ENCODE assay signal across 12 mouse cellular contexts in genomic region chr9:120741521-120741920, GRCm38 (mm10).
"Had no signal": no experiment of that assay in that cellular context is flagged by ENCODE, and none has a peak within 500 bp of the region (broad histone marks: within the 10 kb centered on the region; RNA-seq: fewer than 3 reads in every experiment).

No protein-coding gene starts in this region.

- H3K4me2 ChIP-seq: limb, embryonic 13.5 days; neural tube, embryonic 12.5 days; stomach, embryonic 15.5 days had no signal

- H3K9ac ChIP-seq: limb, embryonic 13.5 days; liver, embryonic 14.5 days; neural tube, embryonic 12.5 days; stomach, embryonic 15.5 days had no signal

- H3K9me3 ChIP-seq: limb, embryonic 13.5 days; midbrain, embryonic 10.5 days; neural tube, embryonic 12.5 days; stomach, embryonic 15.5 days had no signal

- H3K4me3 ChIP-seq: limb, embryonic 13.5 days; midbrain, embryonic 10.5 days; neural tube, embryonic 12.5 days; stomach, embryonic 15.5 days had no signal

- H3K36me3 ChIP-seq: limb, embryonic 13.5 days; midbrain, embryonic 10.5 days; neural tube, embryonic 12.5 days; stomach, embryonic 15.5 days had no signal

- H3K27ac ChIP-seq: limb, embryonic 13.5 days; liver, embryonic 14.5 days; midbrain, embryonic 10.5 days; neural tube, embryonic 12.5 days; stomach, embryonic 15.5 days had no signal

- H3K27me3 ChIP-seq: limb, embryonic 13.5 days; neural tube, embryonic 12.5 days; stomach, embryonic 15.5 days had no signal

- DNase-seq: kidney, postnatal 10 days; left cerebral cortex, postnatal 4 days; lung, adult 18-20 months; midbrain, embryonic 14.5 days; retina, postnatal 1 day; thymus, adult 2 months; thymus, postnatal 25 days had no signal
